Mouse (Mus musculus): ENCODE results near the gene 9530068E07Rik.

DNA sequence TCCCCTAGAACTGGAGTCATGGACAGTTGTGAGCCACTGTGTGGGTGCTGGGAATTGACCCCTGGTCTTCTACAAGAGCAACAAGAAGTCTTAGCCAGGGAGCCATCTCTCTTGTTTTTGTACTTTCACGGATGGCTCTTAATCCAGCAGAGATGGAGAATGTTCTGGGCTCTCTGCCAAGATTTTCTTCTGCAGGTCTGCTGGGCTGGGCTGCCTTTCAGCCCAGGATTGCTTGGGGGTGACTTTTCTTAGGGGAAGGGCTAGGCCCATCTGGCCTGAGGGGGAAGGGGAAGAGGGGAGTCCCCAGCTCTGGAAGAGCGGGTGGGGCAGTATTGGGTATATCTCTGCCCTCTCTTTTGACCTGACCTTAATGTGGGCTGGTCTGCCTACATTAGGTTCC lies 25.7 kb upstream of the 9530068E07Rik start:
- TF ChIP-seq CTCF (conservative IDR thresholded peaks at IDR 0.05 in 1 of 2, IDR thresholded peaks at IDR 0.05 in 1 of 2; ENCODE audit: low read depth in 2 of 2, low read length in 2 of 2) (no peak), EP300 (IDR thresholded peaks at IDR 0.05; ENCODE audit: low read length) (no peak), GABPA (IDR thresholded peaks at IDR 0.05; ENCODE audit: insufficient replicate concordance, low read depth, low read length) (no peak), POLR2A (IDR thresholded peaks at IDR 0.05; ENCODE audit: low read depth, low read length) (no peak), MAZ (IDR thresholded peaks at IDR 0.05; ENCODE audit: low read depth, low read length) (no peak), RCOR1 (conservative IDR thresholded peaks at IDR 0.05; ENCODE audit: low read depth, low read length) (no peak), MEF2A (IDR thresholded peaks at IDR 0.05; ENCODE audit: borderline replicate concordance, low read depth, low read length) (no peak), SMC3 (IDR thresholded peaks at IDR 0.05; ENCODE audit: low read depth, low read length) (no peak), CHD2 (IDR thresholded peaks at IDR 0.05; ENCODE audit: low read length) (no peak), JUN (IDR thresholded peaks at IDR 0.05; ENCODE audit: insufficient read depth, low read depth, low read length) (no peak)
